Mouse (Mus musculus) neural tube, embryonic 12.5 days (tissue): Measurements from ENCODE around the gene Slc29a2. TPM values are rescaled to one million over a fixed set of nuclear protein-coding genes. Genes with fewer than 3 reads are reported as not detected.

Experiments used
- polyA plus RNA-seq: library from polyadenylated mRNA; unstranded; fragments of >200 nt; fragmentation: Nextera tagmentation; extraction: Ambion mirVana; gene quantifications from 2 replicates; pipeline ENCODE4 v1.2.1, GENCODE M21; 2016

The Slc29a2 gene
- polyA plus RNA-seq, 1 experiment from 2014 or later = 6.2 TPM

Other genes starting within 250 kb of the Slc29a2 start
- gene Rbm4, start 230.0 kb upstream of the Slc29a2 start, polyA plus RNA-seq = 102 and 106 TPM in 2 replicates
- 28.1 and 34.7 TPM in 2 replicates for gene Gm21992, start 212.2 kb upstream of the Slc29a2 start, polyA plus RNA-seq
- gene Rbm14, start 212.2 kb upstream of the Slc29a2 start, polyA plus RNA-seq = 96.3 and 97.1 TPM in 2 replicates
- gene Ccs, start 184.5 kb upstream of the Slc29a2 start, polyA plus RNA-seq = 42.3 and 44.1 TPM in 2 replicates
- 0.14 and 0.26 TPM in 2 replicates for gene Ccdc87, start 184.5 kb upstream of the Slc29a2 start, polyA plus RNA-seq
- 59.0 and 61.8 TPM in 2 replicates for gene Ctsf, start 168.7 kb upstream of the Slc29a2 start, polyA plus RNA-seq
- 3.3 TPM in 2 replicates for gene Actn3, start 146.0 kb upstream of the Slc29a2 start, polyA plus RNA-seq
- gene Zdhhc24, start 145.2 kb upstream of the Slc29a2 start, polyA plus RNA-seq = 21.4 and 22.1 TPM in 2 replicates
- 8.1 and 10.5 TPM in 2 replicates for gene Bbs1, start 117.2 kb upstream of the Slc29a2 start, polyA plus RNA-seq
- gene Dpp3, start 95.6 kb upstream of the Slc29a2 start, polyA plus RNA-seq = 167 and 171 TPM in 2 replicates
- 4.9 and 6.5 TPM in 2 replicates for gene Peli3, start 80.7 kb upstream of the Slc29a2 start, polyA plus RNA-seq
- 126 and 132 TPM in 2 replicates for gene Mrpl11, start 61.7 kb upstream of the Slc29a2 start, polyA plus RNA-seq
- 0.06 and 0.08 TPM in 2 replicates for gene Npas4, start 33.5 kb upstream of the Slc29a2 start, polyA plus RNA-seq
- gene B4gat1, start 15.0 kb downstream of the Slc29a2 start, polyA plus RNA-seq = 48.2 and 50.0 TPM in 2 replicates
- 2.4 and 3.4 TPM in 2 replicates for gene AC124502.3, start 15.0 kb downstream of the Slc29a2 start, polyA plus RNA-seq
- 58.7 TPM in 2 replicates for gene Brms1, start 17.5 kb downstream of the Slc29a2 start, polyA plus RNA-seq
- 2.0 and 2.5 TPM in 2 replicates for gene Rin1, start 26.6 kb downstream of the Slc29a2 start, polyA plus RNA-seq
- 22.9 and 26.3 TPM in 2 replicates for gene Cd248, start 44.2 kb downstream of the Slc29a2 start, polyA plus RNA-seq
- gene Tmem151a, start 61.7 kb downstream of the Slc29a2 start, polyA plus RNA-seq = 2.5 and 2.8 TPM in 2 replicates
- 66.3 and 69.1 TPM in 2 replicates for gene Yif1a, start 64.7 kb downstream of the Slc29a2 start, polyA plus RNA-seq
- gene Cnih2, start 74.7 kb downstream of the Slc29a2 start, polyA plus RNA-seq = 231 and 236 TPM in 2 replicates
- gene Rab1b, start 83.2 kb downstream of the Slc29a2 start, polyA plus RNA-seq = 245 and 247 TPM in 2 replicates
- gene Klc2, start 94.7 kb downstream of the Slc29a2 start, polyA plus RNA-seq = 62.6 and 63.1 TPM in 2 replicates
- 28.9 and 35.0 TPM in 2 replicates for gene Pacs1, start 249.3 kb downstream of the Slc29a2 start, polyA plus RNA-seq